Mouse (Mus musculus): Measurements from ENCODE around the gene Fgfr1op2.

Gene Fgfr1op2

DNA sequence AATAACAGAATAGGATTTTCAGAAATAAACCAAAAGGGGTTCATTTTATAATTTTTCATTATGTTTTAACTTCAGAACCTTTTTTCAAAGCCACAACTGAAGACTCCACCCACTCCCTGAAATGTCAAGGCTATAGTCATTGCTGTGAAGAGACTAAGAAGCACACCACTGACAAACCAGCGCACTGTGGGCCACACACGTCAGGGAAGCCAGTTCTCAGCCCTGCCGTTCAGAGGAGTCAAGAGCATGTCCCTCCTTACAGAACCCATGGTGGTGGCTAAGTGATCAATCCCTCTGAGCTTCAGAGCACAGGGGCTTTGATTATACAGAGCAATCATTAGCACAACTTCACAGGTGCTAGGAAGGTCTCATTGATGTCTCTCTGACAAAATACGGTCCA lies 25.6 kb downstream of the Fgfr1op2 start:
- no peak for DNase-seq (ENCODE audit: low read depth in 1 of 2, low spot score in 2 of 2)

GRCm38 (mm10) chr6:146603651-146604050 lies 26.6 kb downstream of the Fgfr1op2 start:
- no peak for DNase-seq (ENCODE audit: low read depth in 1 of 2, low spot score in 2 of 2)

DNA sequence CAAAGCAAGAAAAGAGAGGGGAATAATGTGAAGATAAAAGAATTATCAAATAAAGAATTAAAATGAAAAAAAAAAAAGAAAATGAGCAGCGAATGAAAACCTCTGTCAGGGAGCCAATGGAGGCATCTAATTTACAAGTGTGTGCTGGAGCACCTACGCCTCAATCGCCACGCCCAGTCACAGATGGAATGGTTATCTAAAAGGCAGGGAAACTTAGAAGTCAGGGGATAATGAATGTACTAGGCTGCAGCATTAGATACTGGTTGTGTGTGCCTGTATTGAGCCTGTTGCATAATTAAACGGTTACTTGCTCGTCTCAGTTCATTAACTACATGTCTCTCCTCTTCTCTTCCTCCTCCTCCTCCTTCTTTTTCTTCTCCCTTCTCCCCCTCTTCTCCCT lies 34.4 kb downstream of the Fgfr1op2 start:
- DNase-seq (ENCODE audit: low read depth in 1 of 2, low spot score in 2 of 2), result no peak

DNA sequence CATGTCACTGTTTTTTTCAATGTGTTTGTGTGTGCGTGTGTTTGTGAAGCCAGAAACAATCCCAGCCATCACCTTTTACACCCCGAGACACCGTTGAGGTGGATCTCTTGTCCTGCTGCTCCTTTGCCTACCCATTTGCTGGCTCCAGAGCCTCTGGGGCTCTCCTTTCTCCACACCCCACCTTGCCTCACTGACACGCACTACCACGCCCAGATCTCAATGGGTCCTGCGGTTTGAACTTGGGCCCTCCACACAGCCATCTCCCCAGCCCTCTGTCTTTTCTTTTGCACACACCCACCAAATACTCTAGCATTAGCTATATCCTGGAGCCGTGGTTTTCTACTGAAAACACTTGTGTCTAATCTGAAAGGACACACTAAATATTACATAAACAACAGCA lies 34.9 kb downstream of the Fgfr1op2 start:
- DNase-seq (ENCODE audit: low read depth in 1 of 2, low spot score in 2 of 2), result no peak

DNA sequence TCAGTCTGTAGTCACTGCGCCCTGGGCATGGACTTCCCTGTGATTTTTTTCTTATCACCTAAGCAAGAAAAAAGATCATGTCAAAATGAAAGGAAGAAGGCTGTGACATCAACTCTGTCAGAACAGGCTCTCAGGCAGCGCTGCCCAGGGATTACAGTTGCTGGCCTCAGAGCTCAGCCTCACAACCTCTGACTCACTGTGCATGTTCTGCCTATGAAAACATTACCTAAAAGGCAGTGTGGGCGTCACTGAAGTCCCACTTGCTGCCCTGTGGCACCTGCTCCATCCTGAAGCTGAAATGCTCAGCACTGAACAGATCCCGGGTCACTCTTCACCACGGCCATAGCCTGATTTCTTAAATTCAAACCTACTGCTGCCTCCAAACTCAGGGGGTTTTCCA lies 35.7 kb downstream of the Fgfr1op2 start:
- DNase-seq (ENCODE audit: low read depth in 1 of 2, low spot score in 2 of 2), result no peak

DNA sequence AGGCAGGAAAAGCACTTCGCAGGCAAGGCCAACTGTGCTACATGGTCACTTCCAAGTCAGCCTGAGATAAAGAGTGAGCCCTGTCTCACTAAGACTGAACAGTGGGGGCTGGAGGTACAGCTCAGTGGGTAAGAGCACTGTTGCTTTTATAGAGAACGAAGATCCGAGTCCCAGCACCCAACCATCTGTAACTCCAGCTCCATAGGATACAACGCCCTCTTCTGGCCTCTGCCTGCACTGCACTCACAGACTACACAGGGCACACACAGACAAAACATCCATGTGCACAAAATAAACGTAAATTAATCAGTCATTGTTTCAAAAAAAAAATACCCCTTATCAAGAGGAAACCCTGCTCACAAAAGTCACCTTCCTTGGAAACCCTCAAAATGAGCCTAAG lies 36.9 kb downstream of the Fgfr1op2 start:
- DNase-seq (ENCODE audit: low read depth in 1 of 2, low spot score in 2 of 2), result no peak

DNA sequence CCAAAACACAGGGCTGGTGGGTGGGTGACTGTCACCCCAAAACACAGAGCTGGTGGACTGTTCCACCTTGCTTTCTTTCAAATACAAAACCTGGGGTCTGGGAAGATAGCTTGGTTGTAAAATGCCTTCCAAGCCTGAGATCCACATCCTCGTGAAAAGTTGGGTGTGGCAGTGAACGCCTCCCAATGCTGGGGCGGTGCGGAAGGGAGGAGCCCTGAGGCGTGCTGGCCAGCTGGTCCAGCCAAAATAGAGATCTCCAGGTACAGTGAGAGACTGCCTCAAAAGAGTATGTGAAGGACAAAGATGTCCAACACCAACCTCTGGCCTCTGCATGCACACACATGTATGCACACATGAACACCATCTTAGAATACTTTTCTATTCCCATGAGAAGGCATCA lies 37.5 kb downstream of the Fgfr1op2 start:
- DNase-seq (ENCODE audit: low read depth in 1 of 2, low spot score in 2 of 2), result no peak

DNA sequence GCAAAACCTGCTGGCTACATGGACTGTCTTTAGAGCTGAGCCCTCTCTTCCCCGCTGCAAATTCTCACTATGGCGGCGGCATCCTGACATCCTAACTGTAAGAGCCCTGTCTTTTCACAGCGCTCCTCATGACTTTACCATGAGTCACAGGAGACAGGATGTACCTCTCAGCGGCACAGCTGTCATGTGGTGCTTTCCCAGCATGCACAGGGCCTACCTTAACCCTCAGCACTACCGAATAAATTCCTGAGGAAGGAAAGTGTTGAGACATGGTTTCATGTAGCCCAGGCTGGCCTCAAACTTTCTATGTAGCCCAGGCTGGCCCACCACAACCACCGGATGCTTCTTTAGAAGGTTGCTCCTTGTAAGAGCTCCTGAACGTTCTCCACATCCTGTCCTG lies 38.9 kb downstream of the Fgfr1op2 start:
- DNase-seq (ENCODE audit: low read depth in 1 of 2, low spot score in 2 of 2), result no peak

- no peak for DNase-seq (ENCODE audit: low read depth in 1 of 2, low spot score in 2 of 2)
These were observed 39.7 kb downstream of the Fgfr1op2 start for GRCm38 (mm10) chr6:146616670-146617069.

DNA sequence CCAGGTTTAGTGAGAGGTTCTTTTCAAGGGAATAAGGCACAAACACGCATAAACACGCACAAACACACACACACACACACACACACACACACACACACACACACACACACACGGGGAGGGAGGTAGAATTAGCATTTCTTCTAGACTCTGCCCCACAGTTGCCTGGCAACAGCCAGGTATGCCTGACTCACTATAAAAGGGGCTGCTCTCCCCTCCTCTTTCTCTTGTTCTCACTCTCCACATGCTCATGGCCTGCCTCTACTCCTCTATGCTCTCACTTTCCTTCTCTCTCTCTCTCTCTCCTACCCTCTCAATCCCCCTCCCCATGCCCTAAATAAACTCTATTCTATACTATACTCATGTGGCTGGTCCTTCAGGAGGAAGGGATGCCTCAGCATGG lies 51.1 kb downstream of the Fgfr1op2 start:
- DNase-seq (ENCODE audit: low read depth in 1 of 2, low spot score in 2 of 2), result no peak

DNA sequence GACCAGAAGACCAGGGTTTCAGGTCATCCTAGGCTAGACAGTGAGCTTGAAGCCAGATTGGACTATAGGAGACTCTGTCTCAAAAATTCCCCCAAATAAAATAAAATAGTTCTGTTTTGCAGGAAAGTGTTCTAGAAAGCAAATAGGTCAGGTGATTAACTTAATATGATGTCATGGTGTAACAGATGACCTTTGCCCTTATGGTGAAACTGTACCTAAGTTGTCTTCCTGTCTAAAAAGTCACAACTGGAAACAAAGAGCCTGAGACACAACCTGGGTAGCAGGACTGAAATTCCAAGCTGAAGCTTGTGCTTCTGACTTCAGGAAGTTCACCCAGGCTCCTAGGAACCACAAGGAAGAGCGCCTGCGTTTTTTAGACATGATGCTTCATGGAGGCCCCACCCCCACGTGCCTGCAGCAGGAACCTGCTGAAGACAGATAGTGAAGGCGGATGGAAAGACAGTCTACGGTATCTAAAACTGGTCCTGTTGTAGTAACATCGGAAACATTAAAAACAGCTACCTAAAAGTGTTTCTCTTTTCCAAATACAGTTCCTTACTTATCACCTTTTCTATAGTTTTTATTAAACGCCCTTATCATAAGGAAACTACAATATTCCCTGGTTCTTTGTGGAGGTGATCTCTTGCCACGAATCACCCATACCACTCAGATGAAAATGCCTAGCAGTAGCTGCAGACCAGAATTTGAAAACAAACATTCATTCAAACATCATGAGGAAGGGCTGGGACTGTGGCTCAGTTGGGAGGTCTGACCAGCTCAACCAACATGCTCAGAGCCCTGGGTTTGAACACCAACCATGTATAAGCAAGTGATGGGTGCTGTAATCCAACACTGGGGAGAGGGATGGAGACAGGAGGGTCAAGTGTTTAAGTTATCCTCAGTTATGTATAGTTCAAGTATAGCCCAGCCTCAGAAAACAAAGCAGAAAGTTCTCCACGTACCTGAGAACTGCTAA lies 53.1 kb downstream of the Fgfr1op2 start:
- no peak for DNase-seq (ENCODE audit: low read depth in 1 of 2, low spot score in 2 of 2)

- DNase-seq (ENCODE audit: low read depth in 1 of 2, low spot score in 2 of 2), result no peak
These were observed 54.0 kb downstream of the Fgfr1op2 start for GRCm38 (mm10) chr6:146630961-146631360.

DNA sequence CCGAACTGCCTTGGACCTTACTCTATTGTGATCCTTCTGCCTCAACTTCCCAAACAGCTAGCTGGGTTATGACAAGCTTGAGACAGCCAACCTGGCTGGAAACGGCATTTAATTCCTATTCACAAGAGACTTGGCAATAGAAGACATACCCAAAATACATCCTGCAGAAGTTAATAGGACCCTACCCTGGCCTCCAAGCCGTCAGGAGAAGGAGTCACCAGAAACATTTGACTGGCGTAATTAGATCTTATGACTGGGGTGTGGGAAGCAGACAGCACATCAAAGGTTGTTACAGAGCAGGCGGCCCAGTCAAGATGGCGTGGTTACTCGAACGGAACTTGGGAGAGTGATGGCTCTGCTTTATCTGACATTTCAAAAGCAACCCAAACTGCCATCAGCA lies 54.8 kb downstream of the Fgfr1op2 start:
- DNase-seq (ENCODE audit: low read depth in 1 of 2, low spot score in 2 of 2), result no peak

DNA sequence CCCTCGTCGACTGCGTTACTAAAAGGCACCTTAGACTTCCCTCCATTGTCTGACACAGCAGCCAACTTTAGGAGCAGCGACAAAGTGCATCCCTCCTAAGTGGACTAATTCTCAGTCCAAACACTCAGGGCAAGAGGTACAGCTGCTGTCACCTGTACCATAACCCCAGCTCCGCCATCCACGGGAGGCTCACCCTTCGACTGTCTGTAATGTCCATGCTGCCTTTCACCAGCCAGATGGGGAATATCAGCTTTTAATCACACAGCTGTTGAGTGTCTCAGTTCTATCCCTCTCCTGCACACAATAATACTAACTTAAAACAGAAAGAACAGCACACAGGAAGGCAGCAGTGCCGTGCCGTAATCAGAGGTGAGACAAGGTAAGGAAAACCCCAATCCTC lies 55.4 kb downstream of the Fgfr1op2 start:
- no peak for DNase-seq (ENCODE audit: low read depth in 1 of 2, low spot score in 2 of 2)

DNA sequence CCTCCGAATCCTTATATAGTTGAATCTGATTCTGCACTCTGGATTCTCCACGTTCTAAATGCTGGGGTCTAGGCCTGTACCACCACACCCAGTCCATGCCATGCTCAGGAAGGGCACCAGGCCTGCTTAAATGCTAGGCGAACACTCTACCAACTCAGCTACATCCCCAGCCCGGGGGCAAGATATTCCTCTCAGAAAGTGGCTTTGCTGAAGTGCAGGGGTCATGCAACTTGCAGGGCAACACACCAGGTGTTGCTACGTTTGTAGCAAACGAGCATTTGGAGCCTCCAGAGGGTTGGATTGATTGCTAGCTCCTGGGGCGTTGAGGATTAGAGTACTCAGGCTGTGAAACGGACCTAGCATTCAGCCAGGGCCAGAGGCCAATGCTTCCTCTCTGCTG lies 56.1 kb downstream of the Fgfr1op2 start:
- DNase-seq (ENCODE audit: low read depth in 1 of 2, low spot score in 2 of 2), result no peak

DNA sequence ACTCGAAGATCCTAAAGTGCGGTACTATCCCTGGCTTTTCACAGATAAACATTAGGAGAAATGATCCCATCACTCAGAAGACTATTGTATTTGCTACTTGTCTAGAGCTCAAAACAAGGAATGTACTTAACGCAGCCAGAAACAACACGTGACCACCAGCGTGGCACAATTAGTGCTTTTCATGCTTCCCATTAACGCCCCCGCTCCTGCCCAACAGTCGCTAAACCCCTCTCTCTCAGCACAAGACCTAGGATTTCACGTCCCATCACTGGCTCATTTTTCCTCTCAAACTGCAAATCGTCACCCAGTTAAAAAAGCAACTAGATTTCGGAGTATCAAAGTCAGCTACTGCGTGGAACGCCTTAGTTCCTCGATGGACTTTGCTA lies 56.6 kb downstream of the Fgfr1op2 start:
- DNase-seq (ENCODE audit: low read depth in 1 of 2, low spot score in 2 of 2), result no peak

DNA sequence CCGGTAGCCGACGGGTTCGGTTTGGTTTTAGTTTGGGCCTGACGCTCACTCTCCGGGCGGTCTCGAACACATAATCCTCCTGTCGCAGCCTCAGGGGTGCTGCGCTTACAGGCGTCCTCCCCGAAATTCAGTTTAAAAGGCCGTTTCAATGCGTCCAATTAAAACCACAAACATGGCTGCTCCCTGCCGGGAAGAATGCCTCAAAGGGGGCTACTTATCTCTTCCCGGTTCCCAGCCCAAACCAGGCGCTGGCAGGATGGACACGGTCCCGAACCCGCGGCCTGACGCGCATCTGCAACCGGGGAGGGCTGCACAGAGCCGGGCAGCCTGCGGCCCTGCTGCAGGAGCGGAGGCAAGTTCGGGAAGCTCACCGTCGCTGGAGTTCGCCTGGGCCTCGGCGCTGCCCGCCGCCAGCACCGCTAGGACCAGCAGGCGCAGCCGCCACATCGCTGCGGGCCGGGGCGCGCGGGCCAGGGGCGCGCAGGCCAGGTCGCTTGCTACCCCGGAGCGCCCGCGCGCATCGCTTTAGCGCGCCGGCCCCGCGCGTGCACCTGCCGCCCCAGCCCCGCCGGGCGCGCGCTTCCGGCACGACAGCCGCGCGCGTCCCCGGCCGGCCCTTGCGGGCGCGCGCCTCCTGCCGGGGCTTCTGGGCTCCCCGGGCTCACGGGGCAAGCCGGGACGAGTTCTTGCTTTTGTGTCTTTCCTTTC lies 57.2 kb downstream of the Fgfr1op2 start:
- no peak for DNase-seq (ENCODE audit: low read depth in 1 of 2, low spot score in 2 of 2)

GRCm38 (mm10) chr6:146634759-146635606 lies 58.0 kb downstream of the Fgfr1op2 start:
- no peak for DNase-seq (ENCODE audit: low read depth in 1 of 2, low spot score in 2 of 2)

GRCm38 (mm10) chr6:146636482-146636881 lies 59.5 kb downstream of the Fgfr1op2 start:
- DNase-seq (ENCODE audit: low read depth in 1 of 2, low spot score in 2 of 2), result no peak

DNA sequence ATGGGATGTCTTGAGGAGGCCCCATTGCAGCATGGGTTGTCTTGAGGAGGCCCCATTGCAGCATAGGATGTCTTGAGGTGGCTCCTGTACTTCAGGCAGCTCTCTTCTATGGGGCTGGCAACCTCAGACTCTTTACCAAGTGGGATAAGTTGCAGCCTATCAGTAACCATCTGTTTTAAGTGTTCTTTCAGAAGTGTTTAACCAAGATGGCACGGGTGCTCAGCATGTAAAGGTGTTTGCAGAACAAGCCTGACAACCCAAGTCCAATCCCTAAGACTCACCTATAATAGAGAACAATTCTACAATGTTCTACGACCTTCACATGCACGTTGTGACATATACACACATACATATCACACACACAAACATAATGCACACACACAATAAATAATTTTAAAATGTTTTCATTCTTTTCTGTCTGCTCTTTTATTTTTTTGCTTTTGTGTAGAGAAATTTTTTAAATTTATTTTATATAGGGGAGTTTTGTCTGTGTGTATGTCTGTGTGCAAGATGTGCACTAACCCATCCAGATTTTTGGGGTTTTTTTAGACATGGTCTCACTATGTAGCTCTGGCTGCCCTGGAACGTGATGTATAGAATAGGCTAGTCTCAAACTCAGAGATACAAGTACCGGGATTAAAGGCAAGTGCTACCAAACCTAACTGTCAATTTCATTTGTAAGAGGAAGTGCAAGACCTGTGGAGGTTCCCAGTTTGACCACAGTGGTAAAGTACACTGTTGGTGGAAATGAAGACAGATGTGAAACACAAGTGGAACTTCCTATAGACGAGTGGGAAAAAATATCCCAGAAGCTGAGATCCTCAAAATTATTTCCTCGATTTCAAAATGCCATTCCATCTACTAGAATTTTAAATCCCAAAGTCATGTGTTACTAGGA lies 63.3 kb downstream of the Fgfr1op2 start:
- no peak for DNase-seq (ENCODE audit: low read depth in 1 of 2, low spot score in 2 of 2)
